Mouse (Mus musculus) E14TG2a.4 (cell line): ENCODE data around the gene Rptor.

Experiments
- H3K27me3 ChIP-seq: 2 replicates; pipeline ENCODE4 v1.6.1; 2014; ENCODE audit warnings: low read length, control low read depth; ENCODE audit not compliant: insufficient read depth
- H3K36me3 ChIP-seq: 2 replicates; pipeline ENCODE4 v1.6.1; 2014; ENCODE audit warnings: low read length, control low read depth; ENCODE audit not compliant: insufficient read depth
- H3K4me1 ChIP-seq: replicated peaks from 2 replicates; pipeline ENCODE4 v1.6.1; 2014; ENCODE audit warnings: low read depth, low read length, control low read depth
- H3K4me3 ChIP-seq: replicated peaks from 2 replicates; pipeline ENCODE4 v1.5.1; 2014; ENCODE audit warnings: mild to moderate bottlenecking, low read length
- H3K9me3 ChIP-seq: 2 replicates; pipeline ENCODE4 v1.6.1; 2014; ENCODE audit warnings: low read length, control low read depth
- CTCF ChIP-seq: conservative IDR thresholded peaks from 2 replicates; pipeline ENCODE4 v1.5.1; 2014; ENCODE audit warnings: low read length
- NANOG ChIP-seq: IDR thresholded peaks from 2 replicates; pipeline ENCODE4 v1.6.1; 2014; ENCODE audit warnings: borderline replicate concordance, low read length, mixed read lengths
- POU5F1 ChIP-seq: IDR thresholded peaks from 2 replicates; pipeline ENCODE4 v1.6.1; 2014; ENCODE audit warnings: low read length, borderline replicate concordance

The Rptor gene

DNA sequence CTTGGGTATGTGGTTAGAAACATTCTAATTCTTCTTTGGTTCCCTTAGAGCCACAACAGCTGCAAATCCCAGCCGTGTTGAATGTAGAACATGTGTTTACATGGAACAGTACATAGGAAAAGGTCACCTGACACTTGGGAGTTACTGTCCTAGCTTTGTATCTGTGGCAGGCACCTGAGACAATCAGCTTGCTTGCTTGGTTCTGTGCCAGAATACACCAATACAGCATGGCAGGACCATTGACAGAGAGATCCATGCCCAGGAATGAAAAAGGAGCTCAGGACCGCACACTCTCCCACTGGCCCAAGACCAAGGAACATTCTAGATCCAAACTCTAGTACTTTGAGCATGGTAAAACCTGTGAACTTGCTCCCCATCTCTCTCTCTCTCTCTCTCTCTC, 132.4 kb downstream of the Rptor start:
- Histone ChIP-seq H3K4me1 (peaks cover 38% of the 10 kb centered on the region), H3K27me3 (no peaks in the 10 kb centered on the region), H3K9me3 (no peaks in the 10 kb centered on the region), H3K4me3 (no peak overlapping the region), H3K36me3 (peaks cover 45% of the 10 kb centered on the region)
- TF ChIP-seq POU5F1 (no peak), CTCF (no peak), NANOG (no peak)

DNA sequence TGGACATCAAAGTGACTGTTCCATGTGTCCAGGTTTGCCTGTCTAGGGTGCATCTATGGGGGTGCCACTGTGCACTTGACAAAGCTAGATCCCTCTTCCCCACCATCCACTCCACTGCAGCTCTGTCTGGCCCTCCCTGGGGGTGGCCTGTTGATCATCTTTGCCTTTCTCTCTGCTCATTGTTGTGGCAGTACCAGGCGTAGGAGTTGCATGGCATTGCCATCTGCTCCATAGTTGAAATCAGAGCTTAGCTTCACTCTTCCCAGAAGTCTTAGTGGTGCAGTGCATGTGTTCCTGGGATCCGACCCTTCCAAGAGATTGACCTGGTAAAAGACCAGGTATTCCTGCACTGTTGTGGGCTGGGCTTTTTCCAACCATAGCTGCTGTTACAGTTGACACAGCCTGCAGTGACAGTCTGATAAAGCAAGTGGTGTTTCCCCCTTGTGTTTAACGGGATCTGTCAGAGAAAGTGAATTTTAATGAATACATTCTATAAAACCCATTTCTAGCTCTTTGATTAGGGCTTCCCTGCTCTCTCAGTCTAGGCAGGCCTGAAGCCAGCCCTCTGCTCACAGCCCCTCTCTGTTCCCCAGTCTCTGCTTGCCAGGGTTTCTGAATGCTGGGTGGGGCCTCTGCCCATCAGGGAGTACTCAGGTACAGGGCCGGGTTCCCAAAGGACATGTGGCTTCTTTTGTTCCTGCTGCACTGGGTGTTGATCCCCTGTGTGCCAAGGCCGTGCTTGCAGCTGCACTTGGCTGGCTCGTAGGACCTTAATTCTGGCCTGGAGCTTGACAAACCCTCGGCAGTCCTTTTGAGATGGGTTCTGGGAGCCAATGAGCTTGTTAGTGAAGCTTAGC, 136.5 kb downstream of the Rptor start:
- TF ChIP-seq NANOG (peak; percentile 47; the same call in 1 of the 2 replicates), POU5F1 (no peak)
- Histone ChIP-seq H3K9me3 (no peaks in the 10 kb centered on the region), H3K36me3 (peaks cover 27% of the 10 kb centered on the region; the same call in 1 of the 2 replicates), H3K4me1 (peaks cover 55% of the 10 kb centered on the region), H3K27me3 (no peaks in the 10 kb centered on the region), H3K4me3 (no peak overlapping the region)

DNA sequence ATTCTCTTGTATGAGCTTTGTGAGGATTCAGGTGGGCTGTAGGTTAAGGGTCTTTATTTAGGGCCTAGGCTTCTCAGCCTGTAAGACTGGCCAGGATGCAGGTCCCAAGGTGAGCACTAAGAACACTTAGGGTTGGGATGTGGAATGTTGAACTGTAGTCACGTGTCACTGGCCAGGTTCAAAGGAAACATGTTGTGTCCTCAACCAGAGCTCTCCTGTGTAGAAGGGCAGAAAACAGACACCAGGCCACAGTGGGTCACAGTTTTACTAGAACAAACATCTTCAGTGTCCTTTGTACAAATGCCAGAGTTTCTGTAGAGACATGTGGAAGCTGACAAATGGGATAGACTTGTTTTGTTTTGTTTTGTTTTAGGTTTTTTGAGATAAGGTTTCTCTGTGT, 138.7 kb downstream of the Rptor start:
- Histone ChIP-seq H3K9me3 (no peaks in the 10 kb centered on the region), H3K36me3 (peaks cover 36% of the 10 kb centered on the region), H3K4me3 (no peak overlapping the region), H3K27me3 (no peaks in the 10 kb centered on the region), H3K4me1 (peaks cover 57% of the 10 kb centered on the region)
- no peak for TF ChIP-seq POU5F1
- TF ChIP-seq CTCF, result no peak
- no peak for TF ChIP-seq NANOG

DNA sequence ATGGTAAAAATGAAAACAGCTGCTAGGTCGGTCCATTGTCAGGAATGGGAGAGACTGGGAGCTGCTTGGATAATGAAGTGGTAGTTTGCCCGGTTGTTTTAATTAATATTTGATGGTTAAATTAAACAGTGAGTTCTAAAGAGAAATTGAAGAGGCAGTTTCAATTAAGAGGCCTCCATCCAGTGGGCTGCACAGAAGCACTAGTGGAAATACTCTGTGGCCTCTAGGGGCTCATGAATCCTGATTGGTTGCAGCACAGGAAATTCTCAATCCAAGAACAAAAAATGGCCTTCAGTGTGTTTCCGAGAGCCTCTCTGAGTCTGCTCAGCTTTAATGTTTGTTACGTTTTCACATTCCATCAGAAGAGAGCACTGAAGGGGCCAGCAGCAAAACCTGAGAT, 141.7 kb downstream of the Rptor start:
- H3K4me1 ChIP-seq, result peaks cover 59% of the 10 kb centered on the region

DNA sequence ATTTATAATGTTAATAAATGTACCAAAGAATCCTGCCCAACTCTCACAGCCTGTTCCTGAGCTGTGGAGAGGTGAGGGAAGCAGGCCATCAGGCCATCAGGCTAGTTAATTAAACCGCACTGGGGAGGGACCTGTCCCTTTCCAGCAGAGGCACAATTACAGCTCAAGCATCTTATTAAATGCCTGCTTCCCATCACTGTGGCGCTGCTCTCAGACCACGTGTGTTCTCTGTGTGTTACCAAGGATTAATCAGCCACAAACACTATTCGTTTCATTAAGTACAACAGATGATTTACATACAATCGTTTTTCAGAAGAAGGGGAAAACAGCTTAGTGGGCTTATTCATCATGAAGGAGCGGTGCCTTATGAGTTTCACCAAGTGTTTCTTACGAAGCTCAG, 142.6 kb downstream of the Rptor start:
- peaks cover 48% of the 10 kb centered on the region for H3K36me3 ChIP-seq
- no peak overlapping the region for H3K4me3 ChIP-seq
- no peaks in the 10 kb centered on the region for H3K27me3 ChIP-seq
- H3K4me1 ChIP-seq, result peaks cover 58% of the 10 kb centered on the region
- no peak for TF ChIP-seq NANOG
- TF ChIP-seq POU5F1, result no peak
- no peak for TF ChIP-seq CTCF
- no peaks in the 10 kb centered on the region for H3K9me3 ChIP-seq

More for the DNA sequence above, 141.7 kb downstream of the Rptor start:
- no peaks in the 10 kb centered on the region for H3K27me3 ChIP-seq
- H3K9me3 ChIP-seq, result no peaks in the 10 kb centered on the region
- no peak overlapping the region for H3K4me3 ChIP-seq
- peaks cover 45% of the 10 kb centered on the region for H3K36me3 ChIP-seq
- TF ChIP-seq NANOG (no peak), CTCF (no peak), POU5F1 (no peak)

DNA sequence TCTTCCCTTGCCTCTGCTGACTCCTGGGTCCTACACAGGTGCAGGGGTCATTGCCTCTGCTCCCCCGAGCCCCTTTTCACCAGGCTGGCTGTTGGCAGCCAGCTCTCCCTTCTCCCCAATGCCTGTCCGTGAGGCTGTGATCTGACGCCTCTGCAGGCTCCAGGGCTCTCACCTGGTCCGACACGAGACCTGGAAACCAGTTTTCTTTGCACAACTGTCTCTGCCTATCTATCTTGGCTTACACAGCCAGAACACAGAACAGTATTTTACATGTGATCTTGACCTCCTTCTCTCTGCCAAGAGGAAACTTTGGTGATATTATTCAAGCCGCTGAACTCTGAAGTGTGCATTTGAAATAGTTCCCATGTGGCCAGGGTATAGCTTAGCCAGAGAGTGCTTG, 151.8 kb downstream of the Rptor start:
- Histone ChIP-seq H3K36me3 (peaks cover 57% of the 10 kb centered on the region), H3K4me1 (peaks cover 23% of the 10 kb centered on the region), H3K4me3 (no peak overlapping the region), H3K27me3 (no peaks in the 10 kb centered on the region), H3K9me3 (0 out of 2 replicates have a peak, but pooled peaks cover 1% of the 10 kb centered on the region)
- TF ChIP-seq NANOG, result no peak

DNA sequence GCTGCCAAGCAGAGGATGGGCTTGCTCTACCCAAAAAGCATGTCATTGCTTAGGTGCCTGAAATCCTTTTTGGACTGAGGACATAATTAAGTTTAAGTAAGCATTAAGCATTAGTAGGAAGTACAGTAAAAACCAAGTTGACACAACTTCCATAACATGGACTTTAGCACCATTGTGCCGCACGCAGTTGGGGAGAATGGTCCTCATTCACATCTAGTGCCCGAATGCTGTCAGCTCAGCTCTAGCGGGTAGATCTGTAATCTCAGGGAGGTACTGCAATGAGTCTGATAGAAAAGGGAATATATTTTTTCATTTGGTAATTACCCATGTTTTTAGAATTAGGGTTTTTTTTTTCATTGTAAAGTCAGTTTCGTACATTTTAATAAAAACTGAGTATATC, 155.5 kb downstream of the Rptor start:
- TF ChIP-seq POU5F1 (no peak), CTCF (no peak), NANOG (no peak)

DNA sequence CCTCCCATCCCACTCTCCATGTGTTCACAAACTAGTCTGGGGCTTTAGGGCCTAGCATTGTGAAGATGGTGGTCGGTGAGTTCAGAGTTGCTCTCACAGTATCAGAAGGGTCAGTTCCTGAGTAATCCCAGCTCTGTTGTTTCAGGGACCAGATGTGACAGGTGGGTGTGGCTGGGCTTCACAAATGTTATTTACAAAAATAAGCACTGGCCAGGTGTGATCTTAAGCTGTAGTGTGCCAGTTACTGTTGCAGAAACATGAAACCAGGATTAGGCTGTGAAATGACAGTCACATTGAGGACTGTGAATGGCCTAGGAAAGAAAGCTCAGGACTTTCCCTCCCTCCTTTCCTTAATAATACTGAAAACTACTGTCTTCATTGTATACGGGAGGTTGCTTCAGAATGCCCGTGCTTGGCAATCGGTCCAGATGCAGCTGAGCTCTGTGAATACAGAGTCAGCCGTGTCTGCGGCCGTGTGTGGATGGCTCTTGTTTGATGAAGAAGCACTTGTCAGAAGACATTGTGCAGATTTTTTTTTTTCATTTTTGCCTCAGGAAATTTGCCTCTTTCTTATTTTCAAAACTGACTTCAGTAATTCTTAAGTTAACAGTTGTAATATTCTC, 156.1 kb downstream of the Rptor start:
- TF ChIP-seq CTCF (no peak), POU5F1 (no peak), NANOG (no peak)

More for the DNA sequence above, 155.5 kb downstream of the Rptor start:
- Histone ChIP-seq H3K9me3 (0 out of 2 replicates have a peak, but pooled peaks cover 3% of the 10 kb centered on the region), H3K27me3 (no peaks in the 10 kb centered on the region), H3K4me3 (no peak overlapping the region), H3K36me3 (peaks cover 52% of the 10 kb centered on the region), H3K4me1 (peaks cover 39% of the 10 kb centered on the region)

More for the DNA sequence above, 156.1 kb downstream of the Rptor start:
- 0 out of 2 replicates have a peak, but pooled peaks cover 3% of the 10 kb centered on the region for H3K9me3 ChIP-seq
- H3K27me3 ChIP-seq, result no peaks in the 10 kb centered on the region
- H3K36me3 ChIP-seq, result peaks cover 51% of the 10 kb centered on the region
- peaks cover 35% of the 10 kb centered on the region for H3K4me1 ChIP-seq
- no peak overlapping the region for H3K4me3 ChIP-seq
